Mouse (Mus musculus): ENCODE measurements around the gene Cgref1. TPM values are rescaled to one million over a fixed set of nuclear protein-coding genes. Genes with fewer than 3 reads are reported as not detected.

Gene Cgref1
- total RNA-seq, 2 experiments from 2014 or later, result 0.39 to 0.45 TPM

DNA sequence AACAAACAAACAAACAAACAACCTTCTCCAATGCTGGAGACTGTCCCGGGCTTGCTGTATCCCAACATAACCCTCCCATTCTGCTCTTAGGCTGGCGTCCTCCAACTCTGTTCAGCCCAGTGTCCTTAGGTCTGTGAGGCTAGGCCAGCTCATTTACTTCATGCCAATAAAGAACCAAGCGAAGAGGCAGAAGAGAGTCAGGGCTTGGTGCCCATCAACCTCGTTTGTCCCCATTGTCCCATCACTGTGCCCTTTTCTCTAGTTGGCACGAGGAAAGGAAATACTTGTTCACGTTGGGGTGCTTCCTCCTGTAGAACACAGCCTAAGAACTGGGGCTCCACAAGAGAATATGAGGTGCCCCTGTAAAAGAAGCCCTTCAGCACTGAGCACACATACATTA is 6.3 kb upstream of the Cgref1 start:
- intact Hi-C loops (cut with DNase I), result no loop called here
- DNase-seq, result no peak

DNA sequence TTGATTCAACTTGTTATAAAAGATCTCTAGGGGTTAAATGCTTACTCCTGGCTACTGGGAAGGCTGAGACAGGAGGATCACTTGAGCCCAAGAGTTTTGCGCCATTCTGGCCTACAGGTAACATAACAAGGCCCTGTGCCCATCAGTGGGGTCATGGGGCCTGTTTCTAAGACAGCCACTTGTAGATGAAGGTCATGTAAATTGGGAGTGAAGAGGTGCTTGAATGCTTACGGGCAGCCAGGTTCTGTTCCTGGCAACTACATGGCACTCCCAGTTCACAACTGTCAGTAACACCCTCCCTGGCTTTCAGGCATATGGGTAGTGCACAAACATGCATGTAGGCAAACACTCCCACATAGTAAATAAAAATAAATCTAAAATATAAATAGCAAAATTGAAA is 5.5 kb upstream of the Cgref1 start:
- intact Hi-C loops (cut with DNase I), result no loop called here
- DNase-seq, result no peak

DNA sequence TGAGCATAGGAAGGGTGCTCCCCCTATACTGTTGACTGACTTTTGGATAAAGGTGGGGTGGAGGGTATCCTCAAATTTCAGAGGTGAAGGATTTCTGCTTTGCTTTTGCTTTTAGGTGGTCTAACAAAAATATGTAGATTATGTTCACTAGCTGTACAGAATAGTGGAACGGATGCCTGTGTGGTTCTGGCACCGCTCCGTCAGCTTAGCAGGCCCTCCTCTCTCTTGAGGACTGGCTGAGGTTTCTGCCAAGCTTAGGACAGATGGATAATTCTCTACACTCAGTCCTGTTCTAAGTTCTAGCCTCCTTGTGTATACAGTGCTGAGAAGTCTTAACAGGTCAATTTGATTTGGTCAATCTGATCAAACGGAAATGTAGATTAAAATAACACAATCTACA is 5.1 kb upstream of the Cgref1 start:
- peak; percentile 39 to 45 for DNase-seq
- intact Hi-C loops (cut with DNase I), result no loop called here

DNA sequence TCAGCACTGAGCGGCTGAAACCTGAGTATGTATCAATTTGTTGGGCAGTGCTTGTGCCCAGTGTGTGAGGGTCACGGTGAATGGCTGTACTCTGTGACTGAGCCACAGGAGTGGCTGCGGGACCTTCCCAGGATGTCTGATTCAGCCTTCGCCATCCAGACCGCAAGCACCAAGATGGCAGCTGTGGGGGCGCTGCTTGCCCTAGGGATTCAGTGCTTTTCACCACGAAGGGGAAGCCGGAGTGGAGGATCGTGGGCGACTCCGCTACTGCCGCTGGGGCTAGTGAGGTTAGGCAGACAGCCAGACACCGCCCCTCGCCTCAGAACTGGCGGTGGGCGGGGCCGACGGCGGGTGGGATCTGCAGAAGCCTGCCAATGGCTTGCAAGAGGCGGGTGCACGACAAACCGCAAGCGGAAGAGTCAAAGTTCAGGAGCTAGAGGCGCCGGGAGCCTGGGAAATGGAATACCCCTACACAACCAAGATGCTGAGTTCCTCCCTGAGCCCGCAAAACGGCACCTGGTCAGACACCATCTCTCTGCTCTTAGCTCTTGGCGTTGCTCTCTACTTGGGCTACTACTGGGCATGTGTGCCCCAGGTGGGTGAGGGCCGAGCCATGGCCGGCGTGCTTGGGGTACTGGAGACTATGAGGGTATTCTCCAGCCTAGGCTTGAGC is 4.4 kb upstream of the Cgref1 start:
- peak; percentile 94 to 95 for DNase-seq
- intact Hi-C loops (cut with DNase I), result no loop called here

DNA sequence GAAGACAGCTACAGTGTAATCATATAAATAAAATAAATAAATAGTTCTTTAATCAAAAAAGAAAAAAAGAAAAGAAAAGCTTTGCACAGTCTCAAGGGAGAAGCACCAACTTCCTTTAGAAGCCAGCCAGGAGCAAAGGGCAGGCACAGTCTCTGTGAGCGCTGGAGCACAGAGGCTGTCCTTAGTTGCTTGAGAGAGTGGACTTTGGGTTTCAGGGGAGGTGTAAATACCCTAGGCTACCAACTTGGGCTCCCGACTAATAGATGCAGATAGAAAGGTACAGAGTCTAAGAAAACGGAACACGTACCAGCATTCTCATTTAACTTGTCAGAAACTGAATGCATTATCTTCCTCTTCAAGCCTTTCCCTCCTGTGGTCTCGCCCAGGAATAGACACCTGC is 3.2 kb upstream of the Cgref1 start:
- DNase-seq, result no peak
- intact Hi-C loops (cut with DNase I), result no loop called here

DNA sequence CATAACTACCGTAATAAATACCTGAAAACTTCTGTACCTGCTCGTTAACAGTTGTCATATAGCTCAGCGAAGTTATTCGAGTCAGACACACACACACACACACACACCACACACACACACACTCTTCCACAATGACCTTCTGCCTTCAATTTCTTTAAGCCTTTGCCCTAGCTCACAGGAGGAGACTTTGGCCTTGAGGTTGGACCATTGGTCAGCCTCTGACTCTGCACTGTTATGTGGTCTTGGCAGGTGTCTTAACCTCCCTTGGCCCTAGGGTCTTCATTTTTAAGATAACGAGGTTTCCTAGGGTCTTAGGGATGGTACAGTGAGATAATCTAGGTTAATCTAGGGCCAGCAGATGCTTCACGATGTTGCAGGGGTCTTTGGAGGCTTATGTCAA is 1.0 kb downstream of the Cgref1 start:
- intact Hi-C loops (cut with DNase I), result no loop called here
- no peak for DNase-seq

DNA sequence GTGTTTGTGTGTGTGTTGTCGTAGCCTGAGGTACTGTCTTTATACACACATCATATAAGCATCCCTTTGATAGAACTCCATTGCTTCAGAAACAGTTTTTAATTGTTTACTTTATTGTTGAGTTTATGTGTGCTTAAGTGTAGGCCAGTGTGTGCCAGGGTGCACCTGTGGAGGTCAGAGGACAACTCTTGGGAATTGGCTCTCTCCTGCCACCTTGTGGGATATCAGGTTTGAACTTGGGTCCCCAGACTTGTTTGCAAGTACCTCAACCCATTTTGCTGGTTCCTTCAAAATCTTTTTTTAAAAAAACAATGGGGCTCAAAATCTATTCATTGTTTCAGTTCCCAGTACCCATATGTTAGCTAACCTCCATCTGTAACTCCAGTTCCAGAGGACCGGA is 2.4 kb downstream of the Cgref1 start:
- intact Hi-C loops (cut with DNase I), result no loop called here
- no peak for DNase-seq

DNA sequence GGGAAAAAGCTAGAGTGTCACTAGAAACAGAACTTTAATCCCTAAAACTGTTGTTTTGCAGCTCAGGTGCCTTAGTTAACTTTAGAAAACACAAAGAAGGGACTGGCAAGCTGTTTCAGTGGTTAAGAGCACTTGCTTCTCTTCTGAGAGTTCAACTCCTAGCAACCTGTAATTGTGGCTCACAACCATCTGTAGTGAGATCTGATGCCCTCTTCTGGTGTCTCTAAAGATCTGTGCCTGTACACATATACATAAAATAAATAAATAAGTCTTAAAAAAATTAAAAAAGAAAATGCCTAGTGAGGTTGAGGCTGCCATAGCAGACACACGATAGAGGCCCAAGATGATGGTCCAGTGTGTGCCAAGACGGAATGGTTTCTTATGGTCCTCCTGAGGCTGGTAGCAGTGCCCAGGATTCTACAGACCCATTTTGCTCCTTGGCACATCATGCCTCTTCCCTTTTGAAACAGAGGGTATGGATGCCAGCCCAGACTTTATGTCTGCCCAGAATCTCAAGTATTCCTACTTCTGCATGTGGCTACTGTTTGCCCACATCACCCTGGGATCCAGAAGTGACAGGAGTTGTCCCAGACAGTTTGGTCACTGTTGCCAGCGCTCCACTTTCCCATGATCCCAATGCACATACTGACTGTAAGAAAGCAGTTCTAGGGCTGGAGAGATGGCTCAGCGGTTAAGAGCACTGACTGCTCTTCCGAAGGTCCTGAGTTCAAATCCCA is 10.5 kb downstream of the Cgref1 start:
- intact Hi-C loops (cut with DNase I), result no loop called here
- DNase-seq, result no peak

DNA sequence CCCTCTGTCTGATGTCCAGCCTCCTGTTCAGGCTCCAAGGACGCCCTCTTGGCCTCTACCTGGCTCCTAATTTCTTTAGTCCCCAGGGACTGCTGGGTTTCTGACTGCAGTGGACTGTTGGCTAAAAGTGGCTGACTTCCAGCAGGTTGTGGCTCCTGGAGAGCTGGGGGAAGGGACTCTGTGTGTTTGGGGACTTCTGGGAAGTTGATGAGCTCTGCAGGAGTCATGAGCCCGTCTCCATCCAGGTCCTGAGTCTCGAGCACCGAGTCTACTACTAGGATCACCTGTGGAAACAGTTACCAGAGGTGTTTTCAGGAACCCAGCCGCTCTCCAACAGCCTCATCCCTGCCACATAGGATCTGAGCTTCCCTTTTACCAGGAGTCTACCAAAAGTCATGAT is 11.7 kb downstream of the Cgref1 start:
- intact Hi-C loops (cut with DNase I), result no loop called here
- DNase-seq, result no peak

DNA sequence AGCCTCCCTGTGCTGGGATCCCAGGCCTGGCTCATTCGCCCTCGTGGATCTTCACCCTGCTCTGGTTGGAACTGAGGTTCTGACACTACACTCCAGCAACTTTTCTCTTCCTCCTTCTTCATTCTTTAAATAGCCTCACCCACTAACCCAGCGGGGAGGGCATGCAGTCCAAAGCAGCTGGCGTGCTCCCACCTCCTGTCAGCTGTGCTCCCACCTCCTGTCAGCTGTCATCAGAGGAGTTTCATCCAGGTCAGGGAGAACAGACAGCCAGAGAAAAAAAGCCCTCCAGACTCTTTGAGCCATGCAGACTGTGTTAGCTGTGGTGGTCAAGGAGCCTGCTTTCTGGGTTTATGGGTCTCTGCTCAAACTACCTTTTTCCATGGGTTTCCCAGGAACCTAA is 14.0 kb downstream of the Cgref1 start:
- no peak for DNase-seq
- intact Hi-C loops (cut with DNase I), result loop anchor here (2.0 kb wide), 1 partner anchor 63 kb away; no protein-coding TSS in a partner anchor

DNA sequence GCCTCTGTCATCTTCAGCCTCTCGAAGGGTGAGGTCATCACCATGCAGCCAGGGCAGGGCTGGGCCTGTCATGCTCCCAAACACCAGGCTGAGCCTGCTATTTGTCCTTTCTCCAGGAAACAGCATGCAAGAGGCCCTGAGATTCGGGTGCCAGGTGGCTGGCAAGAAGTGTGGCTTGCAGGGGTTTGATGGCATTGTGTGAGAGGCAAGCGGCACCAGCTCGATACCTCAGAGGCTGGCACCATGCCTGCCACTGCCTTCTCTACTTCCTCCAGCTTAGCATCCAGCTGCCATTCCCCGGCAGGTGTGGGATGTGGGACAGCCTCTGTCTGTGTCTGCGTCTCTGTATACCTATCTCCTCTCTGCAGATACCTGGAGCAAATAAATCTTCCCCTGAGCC is 14.5 kb downstream of the Cgref1 start:
- DNase-seq, result no peak
- intact Hi-C loops (cut with DNase I), result loop anchor here (1.0 to 2.0 kb wide), 2 partner anchors 64 to 73 kb away; no protein-coding TSS in a partner anchor

DNA sequence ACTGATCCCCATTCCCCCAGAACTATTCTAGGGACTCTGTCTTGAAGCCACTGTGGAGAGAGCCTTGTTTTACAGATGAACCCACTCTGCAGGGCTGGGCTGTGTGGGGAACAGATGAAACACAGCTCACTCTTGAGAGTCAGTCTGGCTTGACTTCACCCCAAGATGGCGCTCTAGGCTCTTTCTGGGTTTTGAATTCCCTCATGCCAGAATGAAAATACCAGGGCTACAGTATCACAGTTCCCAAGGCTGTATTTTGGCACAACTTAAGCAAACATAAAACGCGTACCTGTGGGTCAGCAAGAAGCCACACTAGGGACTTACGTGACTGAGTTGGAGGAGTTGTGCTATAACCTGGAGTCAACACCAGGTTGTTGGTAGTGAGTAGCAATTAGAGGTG is 15.3 kb downstream of the Cgref1 start:
- peak; percentile 78 to 90 for DNase-seq
- intact Hi-C loops (cut with DNase I), result loop anchor here (1.0 to 2.0 kb wide), 2 partner anchors 65 to 74 kb away; no protein-coding TSS in a partner anchor

DNA sequence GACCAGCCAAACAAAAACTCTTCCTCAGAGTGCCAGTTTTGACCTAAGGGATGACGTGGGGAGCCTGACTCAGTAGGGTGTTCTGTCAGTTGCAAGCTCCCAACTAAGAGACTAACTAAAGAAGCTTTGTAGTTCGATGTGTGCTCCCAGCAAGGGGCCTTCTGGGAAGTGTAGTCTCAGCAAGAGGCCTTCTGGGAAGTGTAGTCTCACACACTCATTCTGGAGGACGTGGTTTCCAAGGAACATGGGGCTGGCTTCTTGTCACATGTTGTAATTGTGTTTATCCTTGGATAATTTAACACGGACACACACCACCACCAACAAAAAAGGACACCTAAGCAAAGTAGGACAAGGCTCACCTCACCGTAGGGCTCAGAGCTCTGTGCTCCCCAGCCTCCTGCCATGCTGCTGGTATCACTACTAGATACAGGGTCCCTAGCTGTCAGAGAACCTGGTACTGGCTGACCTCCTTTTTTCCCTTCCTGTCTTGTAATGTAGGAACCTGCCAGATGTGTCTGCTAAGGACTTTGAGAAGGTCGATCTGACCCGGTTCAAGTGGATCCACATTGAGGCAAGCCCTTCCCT is 17.4 kb downstream of the Cgref1 start:
- DNase-seq, result no peak
- intact Hi-C loops (cut with DNase I), result no loop called here

DNA sequence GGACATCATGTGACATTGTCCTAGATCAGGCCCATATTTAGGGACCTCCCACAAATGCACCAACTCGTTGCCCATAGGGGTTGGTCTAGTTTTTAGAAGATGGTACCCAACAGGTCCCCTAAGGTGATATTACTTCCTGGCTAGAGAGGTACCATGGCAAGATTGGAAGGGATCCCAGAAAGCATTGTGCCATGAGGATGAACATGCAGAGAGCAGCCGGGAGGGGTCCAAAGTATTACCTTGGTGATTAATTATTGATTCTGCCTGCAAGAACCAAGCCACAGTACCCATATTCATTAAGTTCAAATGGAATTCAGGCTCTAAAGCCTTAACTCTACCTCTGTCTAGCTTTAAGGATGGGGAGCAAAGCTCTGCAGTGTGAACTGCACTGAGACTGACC is 19.3 kb downstream of the Cgref1 start:
- intact Hi-C loops (cut with DNase I), result no loop called here

DNA sequence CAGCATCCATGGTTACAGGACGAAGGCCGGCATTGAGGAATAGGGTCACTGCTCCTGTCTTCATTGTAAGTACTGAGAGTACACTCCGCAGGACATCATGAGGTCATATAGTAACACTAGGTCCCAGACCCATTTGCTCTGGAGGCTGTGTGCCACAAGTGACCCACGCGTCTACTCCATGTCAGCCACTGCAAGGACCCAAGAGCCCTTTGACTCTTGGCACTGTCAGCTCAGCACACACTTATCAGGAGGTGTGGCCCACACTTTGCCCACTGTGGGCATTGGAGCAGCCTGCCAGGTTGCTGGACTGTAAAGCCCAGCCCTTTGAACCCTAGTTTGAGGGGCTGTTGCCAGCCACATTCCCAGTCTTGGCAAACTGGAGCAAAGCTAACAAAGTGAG is 20.2 kb downstream of the Cgref1 start:
- intact Hi-C loops (cut with DNase I), result no loop called here
- no peak for DNase-seq

More for the DNA sequence above, 19.3 kb downstream of the Cgref1 start:
- no peak for DNase-seq

DNA sequence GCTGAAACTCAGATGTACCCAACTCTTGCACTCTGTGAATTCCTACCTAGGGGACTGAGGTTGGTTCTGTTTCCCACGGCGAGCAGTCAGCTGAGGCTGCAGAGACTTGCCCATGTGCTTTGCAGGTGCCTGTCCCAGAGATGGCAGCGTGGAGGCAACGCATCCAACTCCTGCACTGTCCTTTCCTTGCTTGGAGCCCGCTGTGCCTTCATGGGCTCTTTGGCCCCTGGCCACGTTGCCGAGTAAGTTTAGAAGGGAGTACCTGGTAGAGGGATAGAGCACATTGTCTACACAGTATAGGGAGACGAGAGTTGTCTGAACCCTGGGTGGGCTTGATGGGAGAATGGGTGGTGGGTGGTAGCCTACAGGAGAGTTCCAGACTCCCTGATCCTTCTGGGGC is 20.8 kb downstream of the Cgref1 start:
- intact Hi-C loops (cut with DNase I), result loop anchor here (5.0 kb wide), 1 partner anchor 33 kb away; no protein-coding TSS in a partner anchor
- DNase-seq, result no peak

DNA sequence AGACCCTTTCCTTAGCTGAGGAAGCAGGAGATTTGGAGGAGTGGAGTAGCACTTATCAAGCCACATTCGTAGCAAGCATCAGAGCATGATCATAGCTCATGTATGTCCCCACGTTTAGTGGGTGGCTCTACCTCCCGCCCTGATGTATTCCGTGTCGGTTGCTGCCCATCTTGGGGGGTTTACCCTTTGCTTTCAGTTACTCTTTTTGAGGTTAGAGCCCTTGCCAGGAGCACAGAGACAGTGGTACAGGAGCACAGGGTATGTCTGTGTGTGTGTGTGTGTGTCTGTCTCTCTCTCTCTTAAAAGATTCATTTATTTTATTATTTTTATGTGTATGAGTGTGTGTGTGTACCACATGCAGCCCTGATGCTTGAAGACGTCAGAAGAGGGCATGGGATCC is 22.3 kb downstream of the Cgref1 start:
- no peak for DNase-seq
- intact Hi-C loops (cut with DNase I), result loop anchor here (5.0 kb wide), 1 partner anchor 34 kb away; no protein-coding TSS in a partner anchor

DNA sequence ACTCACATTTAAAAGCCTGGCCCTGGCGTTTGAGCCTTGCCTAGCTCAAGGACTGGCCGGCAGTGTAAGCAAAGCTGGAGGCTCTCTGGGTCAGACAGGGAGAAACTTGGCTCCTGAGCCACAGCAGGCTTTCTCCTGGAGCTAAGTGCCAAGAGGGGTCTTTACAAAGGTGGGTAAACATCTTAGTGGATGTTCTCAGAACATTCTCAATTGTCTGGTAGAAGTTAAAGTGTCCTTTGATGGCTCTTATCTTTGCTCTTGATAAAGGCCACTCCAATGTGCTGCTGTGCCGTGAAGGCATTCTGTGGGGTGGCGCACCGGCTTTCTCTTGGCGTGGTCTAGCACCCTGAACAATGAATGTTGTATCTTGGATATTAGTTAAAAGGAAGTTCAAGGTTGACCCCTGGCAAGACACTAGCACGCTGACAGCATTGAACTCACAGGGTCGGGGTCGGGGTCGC is 22.8 kb downstream of the Cgref1 start:
- intact Hi-C loops (cut with DNase I), result loop anchor here (5.0 kb wide), 1 partner anchor 35 kb away; no protein-coding TSS in a partner anchor
- no peak for DNase-seq

DNA sequence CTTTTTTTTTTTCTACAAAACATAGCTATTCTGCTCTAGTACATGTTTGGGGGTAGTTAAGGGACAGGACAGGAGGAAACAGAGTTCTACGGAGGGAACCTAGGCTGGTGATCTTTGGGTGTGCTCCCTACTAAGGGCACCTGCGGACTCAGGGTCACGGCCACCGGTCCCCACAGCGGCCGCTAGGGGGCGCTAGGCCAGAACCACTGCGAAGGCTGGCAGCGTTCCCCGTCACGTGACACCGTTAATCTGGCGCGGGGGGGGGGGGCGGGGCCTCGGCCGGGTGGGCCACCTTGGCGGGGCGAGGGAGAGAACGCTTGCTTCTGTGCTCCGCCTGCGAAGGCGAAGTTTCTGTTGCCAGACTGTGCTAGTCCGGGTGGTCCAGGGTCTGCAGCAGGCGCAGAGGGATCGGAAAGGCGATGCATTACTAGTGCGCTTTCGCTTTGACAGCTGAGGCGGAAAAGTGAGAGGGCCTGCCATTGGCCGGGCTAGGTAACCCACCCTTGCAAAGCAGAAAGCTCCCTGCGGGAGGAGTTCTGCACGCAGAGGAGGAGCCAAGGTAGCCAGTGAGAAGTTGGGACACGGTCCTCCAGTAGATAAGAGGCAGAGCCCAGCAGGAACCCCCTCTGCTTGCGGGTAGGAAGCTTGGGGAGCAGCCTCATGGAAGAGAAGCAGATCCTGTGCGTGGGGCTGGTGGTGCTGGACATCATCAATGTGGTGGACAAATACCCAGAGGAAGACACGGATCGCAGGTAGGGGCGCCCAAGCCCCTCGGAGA is 23.9 kb downstream of the Cgref1 start, which contains the start of gene Khk:
Gene Khk, plus strand, starts transcription at position 176 of the 778 bp plus-strand sequence.
- intact Hi-C loops (cut with DNase I), result loop anchor here (2.0 to 5.0 kb wide), 2 partner anchors 36 to 115 kb away; no protein-coding TSS in a partner anchor
- DNase-seq, result peak; percentile 93 to 96

DNA sequence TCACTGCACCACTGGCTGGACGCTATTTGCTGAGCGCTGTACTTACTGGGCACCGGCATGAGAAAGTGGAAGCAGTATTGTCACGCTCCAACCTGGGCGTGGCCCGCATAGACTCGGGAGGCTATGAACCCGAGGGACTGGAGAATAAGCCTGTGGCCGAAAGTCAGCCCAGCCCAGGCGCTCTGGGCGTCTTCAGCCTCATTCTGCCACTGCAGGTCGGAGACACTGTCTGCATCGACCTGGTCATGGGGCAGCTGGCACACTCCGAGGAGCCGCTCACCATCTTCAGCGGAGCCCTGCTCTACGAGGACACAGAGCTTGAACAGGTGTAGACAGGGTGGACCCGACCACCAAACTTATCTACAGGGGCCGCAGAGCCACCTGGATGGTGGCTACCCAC is 24.8 kb downstream of the Cgref1 start:
- intact Hi-C loops (cut with DNase I), result loop anchor here (2.0 to 5.0 kb wide), 2 partner anchors 37 to 114 kb away; no protein-coding TSS in a partner anchor
- DNase-seq, result peak in 1 of 2 experiments; percentile 30
